Mouse (Mus musculus) stomach, embryonic 15.5 days (tissue): ENCODE measurements around the gene Dusp16. TPM values are rescaled to one million over a fixed set of nuclear protein-coding genes. Genes with fewer than 3 reads are reported as not detected.

Experiments used
- ATAC-seq: fragments of 200-750 bp; cut with Nextera tagmentation; 2 replicates; pipeline ENCODE4 v1.8.0; 2017; ENCODE audit warnings: low read depth, moderate number of reproducible peaks, moderate TSS enrichment; ENCODE audit not compliant: insufficient read depth, low FRiP score
- H3K27ac ChIP-seq: fragments of 300-500 bp; sonication (generic); 2 replicates; pipeline ENCODE4 v1.5.1; 2015; ENCODE audit warnings: mild to moderate bottlenecking, inconsistent platforms
- H3K27me3 ChIP-seq: fragments of 300-500 bp; sonication (generic); replicated peaks from 2 replicates; pipeline ENCODE4 v1.6.1; 2015; ENCODE audit warnings: inconsistent platforms
- H3K36me3 ChIP-seq: fragments of 300-500 bp; sonication (generic); 2 replicates; pipeline ENCODE4 v1.6.1; 2015; ENCODE audit warnings: inconsistent platforms
- H3K4me1 ChIP-seq: fragments of 300-500 bp; sonication (generic); 2 replicates; pipeline ENCODE4 v1.6.1; 2015; ENCODE audit warnings: inconsistent platforms
- H3K4me2 ChIP-seq: fragments of 300-500 bp; sonication (generic); 2 replicates; pipeline ENCODE4 v1.6.1; 2015; ENCODE audit warnings: mild to moderate bottlenecking, inconsistent platforms
- H3K4me3 ChIP-seq: fragments of 300-500 bp; sonication (generic); replicated peaks from 2 replicates; pipeline ENCODE4 v1.5.1; 2015; ENCODE audit warnings: inconsistent platforms
- H3K9ac ChIP-seq: fragments of 300-500 bp; sonication (generic); 2 replicates; pipeline ENCODE4 v1.6.1; 2015; ENCODE audit warnings: inconsistent platforms
- H3K9me3 ChIP-seq: fragments of 300-500 bp; sonication (generic); 2 replicates; pipeline ENCODE4 v1.6.1; 2016; ENCODE audit warnings: inconsistent platforms
- WGBS: fragments of 180-500 bp; shearing (Covaris S2); methylation state at CpG from one replicate; pipeline ENCODE4 v1.1.7; 2015; 5-methylcytosine and 5-hydroxymethylcytosine counted together
- polyA plus RNA-seq: library from polyadenylated mRNA; unstranded; fragments of >200 nt; fragmentation: Nextera tagmentation; extraction: Ambion mirVana; gene quantifications from 2 replicates; pipeline ENCODE4 v1.2.1, GENCODE M21; 2015

The Dusp16 gene
- polyA plus RNA-seq, 1 experiment from 2014 or later, result 15.7 TPM

DNA sequence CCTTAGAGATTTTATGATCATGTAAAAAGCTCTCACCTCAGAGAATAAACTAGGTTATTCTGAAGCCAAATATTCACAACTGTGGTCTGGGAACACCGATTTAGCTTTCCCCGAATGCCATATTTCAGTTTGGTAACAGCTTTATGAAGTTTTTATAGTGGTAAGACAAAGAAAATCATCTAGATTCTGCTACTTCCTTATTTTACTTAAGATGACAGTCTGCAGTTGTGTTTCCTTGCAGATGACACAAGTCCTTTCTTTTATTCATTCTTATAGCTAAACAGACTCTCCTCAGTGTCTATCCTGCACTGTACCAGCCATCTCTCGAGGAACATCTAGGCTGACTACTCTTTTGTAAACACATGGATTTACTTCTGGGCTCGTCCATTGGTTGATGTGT lies 86.0 kb downstream of the Dusp16 start:
- H3K4me1 ChIP-seq, result no peaks in the 10 kb centered on the region
- no peak overlapping the region for H3K4me2 ChIP-seq
- WGBS, result 61% methylated on average over 4 of the region's 4 CpGs
- no peaks in the 10 kb centered on the region for H3K9me3 ChIP-seq
- H3K4me3 ChIP-seq, result no peak overlapping the region
- no peaks in the 10 kb centered on the region for H3K36me3 ChIP-seq
- H3K9ac ChIP-seq, result no peak overlapping the region
- ATAC-seq, result no peak
- no peaks in the 10 kb centered on the region for H3K27me3 ChIP-seq
- H3K27ac ChIP-seq, result no peak overlapping the region

DNA sequence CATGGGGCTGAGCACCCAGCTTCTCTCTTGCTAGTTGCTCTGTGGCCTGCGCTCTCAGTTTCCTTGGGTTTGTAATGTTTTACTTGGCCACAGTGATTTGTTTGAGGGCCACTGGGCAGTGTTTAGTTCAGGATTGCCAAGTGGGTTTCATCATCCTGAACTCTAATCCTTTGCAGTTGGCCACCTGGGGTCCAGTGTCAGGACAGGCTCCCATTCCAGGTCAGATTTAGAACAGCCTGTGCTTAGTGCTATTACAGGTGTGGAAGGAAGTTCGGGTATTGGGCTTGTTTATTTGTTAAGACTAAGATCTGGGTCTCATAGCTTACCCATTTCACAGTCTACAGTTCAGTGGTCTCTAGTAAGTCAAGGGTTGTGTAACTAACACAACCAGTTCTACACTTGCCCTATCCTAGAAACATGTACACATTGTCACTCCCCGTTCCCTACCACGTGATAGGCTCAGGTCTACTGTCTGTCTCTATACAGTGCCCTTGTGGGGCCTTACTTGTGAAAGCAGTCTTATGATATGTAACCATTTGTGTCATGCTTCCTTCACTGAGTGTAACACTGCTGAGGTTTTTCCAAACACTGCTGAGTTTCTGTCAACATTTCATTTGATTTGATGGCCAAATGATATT lies 89.3 kb downstream of the Dusp16 start:
- Histone ChIP-seq H3K4me3 (no peak overlapping the region), H3K27me3 (no peaks in the 10 kb centered on the region), H3K9me3 (no peaks in the 10 kb centered on the region), H3K9ac (no peak overlapping the region), H3K36me3 (no peaks in the 10 kb centered on the region), H3K4me1 (no peaks in the 10 kb centered on the region), H3K4me2 (no peak overlapping the region), H3K27ac (no peak overlapping the region)
- no peak for ATAC-seq
- 87% methylated on average over 4 of the region's 4 CpGs for WGBS

DNA sequence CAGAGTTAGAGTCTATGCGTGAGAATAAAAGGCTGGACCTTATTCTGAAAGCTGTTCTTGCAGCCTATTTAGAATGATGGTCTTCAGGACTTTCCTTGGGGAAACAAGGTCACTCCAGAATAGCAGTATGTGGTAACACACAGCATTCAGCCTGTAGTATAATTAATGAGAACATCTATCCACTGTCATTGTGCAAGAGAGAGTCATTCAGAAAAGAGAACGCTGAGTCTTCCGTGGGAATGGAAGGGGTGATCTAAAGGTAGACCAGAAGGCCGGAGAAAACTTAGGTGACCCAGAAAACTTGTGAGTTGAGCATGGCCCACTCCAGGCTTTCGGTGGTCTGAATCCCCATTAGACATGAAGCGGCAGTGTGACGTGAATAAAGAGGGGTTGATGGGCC lies 90.2 kb downstream of the Dusp16 start:
- no peak overlapping the region for H3K9ac ChIP-seq
- no peaks in the 10 kb centered on the region for H3K36me3 ChIP-seq
- no peaks in the 10 kb centered on the region for H3K9me3 ChIP-seq
- 93% methylated on average over 7 of the region's 7 CpGs for WGBS
- no peaks in the 10 kb centered on the region for H3K27me3 ChIP-seq
- H3K4me3 ChIP-seq, result no peak overlapping the region
- no peak for ATAC-seq
- H3K27ac ChIP-seq, result no peak overlapping the region
- no peak overlapping the region for H3K4me2 ChIP-seq
- H3K4me1 ChIP-seq, result no peaks in the 10 kb centered on the region

DNA sequence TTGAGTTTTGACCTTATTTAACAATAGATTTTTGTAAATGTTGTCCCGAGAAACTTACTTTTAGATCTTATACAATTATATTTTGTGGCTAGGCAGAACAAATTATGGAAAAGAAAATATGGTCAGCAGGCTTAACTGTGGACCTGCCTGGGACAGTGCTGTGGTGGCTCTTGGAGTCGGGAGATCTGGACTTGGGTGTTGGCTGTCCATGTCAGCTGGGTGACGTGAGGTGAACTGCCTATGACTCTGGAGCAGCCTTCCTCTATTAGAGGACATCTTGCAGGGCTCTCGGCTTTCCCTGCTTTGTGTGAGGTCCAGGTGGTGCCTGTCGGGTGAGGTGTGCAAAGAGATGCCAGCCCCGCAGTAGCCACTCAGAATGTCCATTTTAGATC lies 91.2 kb downstream of the Dusp16 start:
- WGBS, result 68% methylated on average over 6 of the region's 6 CpGs
- no peaks in the 10 kb centered on the region for H3K36me3 ChIP-seq
- H3K27ac ChIP-seq, result no peak overlapping the region; the same call in 1 of the 2 replicates
- H3K4me1 ChIP-seq, result no peaks in the 10 kb centered on the region
- no peak overlapping the region for H3K4me3 ChIP-seq
- no peaks in the 10 kb centered on the region for H3K9me3 ChIP-seq
- H3K9ac ChIP-seq, result no peak overlapping the region
- no peak for ATAC-seq
- no peaks in the 10 kb centered on the region for H3K27me3 ChIP-seq
- H3K4me2 ChIP-seq, result no peak overlapping the region

DNA sequence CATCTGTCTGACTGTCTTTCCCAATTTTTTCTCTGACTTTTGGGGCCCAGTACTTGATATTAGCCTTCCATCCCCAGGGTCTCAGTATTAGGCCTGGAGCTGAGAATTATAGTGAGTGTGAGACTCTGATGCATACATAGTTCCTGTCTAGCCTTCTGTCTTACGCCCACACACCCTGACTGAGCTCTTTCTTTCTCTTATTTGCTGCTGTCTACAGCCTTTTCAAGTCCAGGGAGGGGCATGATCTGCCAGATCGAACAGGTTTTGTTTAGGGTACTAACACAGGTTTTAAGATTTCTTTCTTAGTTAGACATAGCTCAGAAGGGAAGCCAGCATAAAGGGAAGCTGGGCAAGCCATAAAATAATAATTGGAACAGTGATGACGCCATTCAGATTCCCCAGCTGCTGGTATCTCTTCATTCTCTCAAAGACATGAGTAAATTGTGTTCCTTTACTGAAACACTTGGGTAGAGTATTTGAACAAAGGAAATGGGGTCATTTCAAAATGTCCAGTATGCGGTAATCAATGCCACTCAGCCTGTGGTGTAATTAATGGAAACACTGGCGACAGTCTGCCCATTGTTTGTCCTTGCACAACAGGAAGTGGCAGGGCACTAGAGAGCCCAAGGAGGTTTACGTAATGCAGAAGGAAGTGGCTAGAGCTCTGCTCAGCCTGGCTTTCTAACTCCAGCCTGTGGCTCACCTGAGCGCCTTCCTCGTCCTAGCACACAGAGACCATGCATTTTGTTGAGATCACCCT lies 91.8 kb downstream of the Dusp16 start:
- Histone ChIP-seq H3K4me2 (no peak overlapping the region; the same call in 1 of the 2 replicates), H3K27me3 (no peaks in the 10 kb centered on the region), H3K36me3 (no peaks in the 10 kb centered on the region), H3K9me3 (no peaks in the 10 kb centered on the region), H3K9ac (no peak overlapping the region), H3K27ac (peak overlapping the region; percentile 28; the same call in 1 of the 2 replicates), H3K4me1 (no peaks in the 10 kb centered on the region), H3K4me3 (no peak overlapping the region)
- 58% methylated on average over 8 of the region's 8 CpGs for WGBS
- peak; percentile 82; the same call in 1 of the 2 replicates for ATAC-seq

DNA sequence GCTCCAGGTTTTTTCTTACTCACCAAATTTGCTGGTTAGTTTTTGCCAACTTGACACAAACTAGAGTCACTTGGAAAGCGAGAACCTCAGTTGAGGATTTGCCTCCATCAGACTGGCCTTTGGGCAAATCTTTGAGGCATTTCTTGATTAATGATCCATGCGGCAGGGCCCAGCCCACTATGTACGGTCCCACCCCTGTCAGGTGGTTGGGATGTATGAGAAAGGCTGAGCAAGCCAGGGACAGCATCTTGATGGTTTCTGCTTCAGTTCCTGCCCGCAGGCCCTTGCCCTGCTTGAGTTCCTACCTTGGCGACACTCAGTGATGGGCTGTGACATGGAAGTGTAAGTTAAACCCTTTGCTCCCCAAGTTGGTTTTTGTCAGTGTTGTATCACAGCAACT lies 94.2 kb downstream of the Dusp16 start:
- no peak for ATAC-seq
- Histone ChIP-seq H3K27ac (no peak overlapping the region), H3K9ac (no peak overlapping the region), H3K27me3 (no peaks in the 10 kb centered on the region), H3K36me3 (no peaks in the 10 kb centered on the region), H3K4me3 (no peak overlapping the region), H3K9me3 (no peaks in the 10 kb centered on the region), H3K4me1 (no peaks in the 10 kb centered on the region), H3K4me2 (no peak overlapping the region)
- WGBS, result 88% methylated on average over 5 of the region's 5 CpGs

DNA sequence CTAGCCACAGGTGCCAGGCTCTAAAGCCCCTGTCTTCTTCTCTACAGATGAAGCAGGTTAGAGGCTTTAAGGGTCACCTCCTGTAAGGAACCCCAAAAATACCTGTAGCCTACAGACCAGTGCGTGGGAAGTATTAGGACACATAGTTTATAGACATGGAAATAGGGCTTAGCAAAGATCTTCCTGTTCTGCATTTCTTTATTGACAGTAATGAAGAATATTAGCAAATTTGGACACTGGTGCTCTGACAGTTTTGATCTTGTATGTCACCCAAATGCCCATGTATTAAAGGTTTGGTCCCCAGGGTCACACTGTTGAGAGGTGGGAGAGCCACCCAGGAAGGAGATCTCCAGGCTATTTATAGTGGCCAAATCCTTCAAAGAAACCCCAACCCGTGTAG lies 95.9 kb downstream of the Dusp16 start:
- 77% methylated on average over 2 of the region's 2 CpGs for WGBS
- Histone ChIP-seq H3K9me3 (no peaks in the 10 kb centered on the region), H3K4me2 (no peak overlapping the region), H3K27ac (no peak overlapping the region), H3K36me3 (no peaks in the 10 kb centered on the region), H3K27me3 (no peaks in the 10 kb centered on the region), H3K4me3 (no peak overlapping the region), H3K4me1 (no peaks in the 10 kb centered on the region), H3K9ac (no peak overlapping the region)
- no peak for ATAC-seq

DNA sequence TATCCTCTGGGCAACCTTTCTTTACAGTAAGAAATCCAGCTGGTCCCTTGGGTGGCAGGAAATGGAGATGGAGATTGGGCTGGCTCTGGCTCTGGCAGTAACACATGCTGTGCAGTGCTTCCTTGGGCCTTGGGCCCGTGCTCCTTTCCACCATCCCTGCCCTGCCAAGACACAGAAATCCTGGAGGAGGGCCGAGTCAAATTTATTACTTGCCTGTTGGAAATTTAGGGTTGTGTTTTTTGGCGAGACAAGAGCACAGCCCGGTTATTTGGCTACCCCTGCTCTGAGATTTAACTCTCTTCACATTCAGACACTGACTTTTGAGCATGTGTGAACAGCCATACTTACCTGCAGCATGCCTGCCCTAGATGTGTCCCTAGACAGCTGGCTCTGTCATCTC lies 96.3 kb downstream of the Dusp16 start:
- WGBS, result 66% methylated on average over 4 of the region's 4 CpGs
- no peaks in the 10 kb centered on the region for H3K36me3 ChIP-seq
- H3K27me3 ChIP-seq, result no peaks in the 10 kb centered on the region
- no peak overlapping the region for H3K4me3 ChIP-seq
- H3K4me1 ChIP-seq, result no peaks in the 10 kb centered on the region
- H3K4me2 ChIP-seq, result no peak overlapping the region
- H3K27ac ChIP-seq, result no peak overlapping the region
- ATAC-seq, result no peak
- H3K9me3 ChIP-seq, result no peaks in the 10 kb centered on the region
- H3K9ac ChIP-seq, result no peak overlapping the region

DNA sequence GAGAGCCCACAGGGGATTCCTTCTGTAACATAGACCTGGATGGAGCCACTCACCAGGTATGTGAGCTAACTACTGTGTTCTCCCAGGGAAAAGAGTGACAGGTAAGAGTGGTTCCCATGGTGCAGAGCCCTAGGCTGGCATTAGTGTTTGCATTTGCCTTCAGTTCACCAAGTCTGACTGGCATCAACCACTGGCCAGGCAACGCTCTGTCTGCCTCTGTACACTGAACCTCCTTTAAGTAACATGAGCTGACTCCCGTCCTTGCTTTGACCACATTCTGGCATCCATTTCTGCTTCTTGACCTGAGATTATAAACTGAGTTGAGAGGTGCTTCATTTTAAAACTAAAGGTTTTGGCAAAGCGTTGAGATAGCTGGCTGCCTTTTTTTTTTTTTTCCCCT lies 96.8 kb downstream of the Dusp16 start:
- Histone ChIP-seq H3K4me3 (no peak overlapping the region), H3K4me1 (no peaks in the 10 kb centered on the region), H3K36me3 (no peaks in the 10 kb centered on the region), H3K9ac (no peak overlapping the region), H3K4me2 (no peak overlapping the region), H3K9me3 (no peaks in the 10 kb centered on the region), H3K27me3 (no peaks in the 10 kb centered on the region), H3K27ac (no peak overlapping the region)
- no peak for ATAC-seq
- 69% methylated on average over 3 of the region's 3 CpGs for whole genome bisulfite sequencing

DNA sequence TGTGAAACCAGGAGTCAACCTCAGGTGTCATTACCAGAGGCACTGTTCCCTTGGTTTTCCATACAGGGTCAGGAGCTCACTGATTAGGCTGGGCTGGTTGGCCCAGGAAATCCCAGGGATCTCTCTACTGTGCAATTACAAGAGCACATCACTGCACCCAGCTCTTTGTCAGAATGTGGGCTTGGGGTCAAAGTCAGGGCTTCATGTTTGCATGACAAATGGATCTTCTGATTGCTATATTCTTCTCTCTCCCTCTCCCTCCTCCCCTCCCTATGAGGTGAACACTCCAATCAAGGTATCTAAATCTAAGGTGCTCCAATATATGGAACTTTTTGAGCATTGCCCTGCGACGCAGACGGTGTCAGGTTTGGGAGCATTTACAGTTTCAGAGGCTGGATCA lies 97.4 kb downstream of the Dusp16 start:
- ATAC-seq, result no peak
- WGBS, result 95% methylated on average over 3 of the region's 3 CpGs

DNA sequence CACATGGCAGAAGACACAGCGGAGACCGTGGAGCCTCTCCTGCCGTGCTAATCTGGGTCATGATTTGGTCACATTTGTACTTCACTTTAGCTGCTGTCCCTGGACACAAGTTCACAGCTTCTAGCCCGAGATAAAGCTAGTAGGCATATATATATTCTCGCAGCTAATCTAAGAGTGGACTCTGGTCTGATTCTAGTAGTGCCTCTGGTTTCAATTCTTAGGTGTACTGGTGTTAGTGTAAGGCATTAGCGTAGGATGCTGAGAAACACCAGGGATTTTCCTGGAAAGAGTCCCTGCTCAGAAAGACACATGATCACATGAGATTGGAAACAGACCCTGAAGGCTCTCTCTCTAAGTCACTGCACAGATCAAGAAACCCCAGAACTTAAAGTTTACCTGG lies 97.9 kb downstream of the Dusp16 start:
- no peak overlapping the region for H3K4me3 ChIP-seq
- H3K36me3 ChIP-seq, result no peaks in the 10 kb centered on the region
- WGBS, result 85% methylated on average over 6 of the region's 6 CpGs
- no peak overlapping the region for H3K4me2 ChIP-seq
- H3K27ac ChIP-seq, result no peak overlapping the region
- no peak overlapping the region for H3K9ac ChIP-seq
- no peaks in the 10 kb centered on the region for H3K27me3 ChIP-seq
- no peaks in the 10 kb centered on the region for H3K4me1 ChIP-seq
- no peaks in the 10 kb centered on the region for H3K9me3 ChIP-seq
- ATAC-seq, result no peak

More for the DNA sequence above, 97.4 kb downstream of the Dusp16 start:
- H3K4me3 ChIP-seq, result no peak overlapping the region
- H3K36me3 ChIP-seq, result no peaks in the 10 kb centered on the region
- H3K4me1 ChIP-seq, result no peaks in the 10 kb centered on the region
- H3K27me3 ChIP-seq, result no peaks in the 10 kb centered on the region
- no peak overlapping the region for H3K27ac ChIP-seq
- no peaks in the 10 kb centered on the region for H3K9me3 ChIP-seq
- no peak overlapping the region for H3K9ac ChIP-seq
- no peak overlapping the region for H3K4me2 ChIP-seq

DNA sequence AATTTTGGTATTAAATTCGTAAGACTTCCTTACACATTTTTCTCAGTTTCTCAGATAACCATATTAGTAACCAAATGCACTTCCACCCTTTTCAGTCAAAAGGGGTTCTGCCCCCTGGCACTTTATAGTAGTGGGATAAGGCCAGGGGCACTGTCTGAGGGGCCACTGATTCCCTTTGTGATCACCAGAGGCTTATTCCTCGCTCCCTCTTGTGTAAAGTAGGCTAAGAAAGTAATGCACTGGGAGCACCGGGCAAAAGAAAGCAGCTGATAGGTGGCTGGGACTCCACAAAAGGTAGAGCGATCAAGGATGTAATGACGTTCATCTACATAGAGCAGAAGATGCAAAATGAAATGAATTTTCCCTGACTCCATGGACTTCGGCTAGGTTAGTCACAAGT lies 106.9 kb downstream of the Dusp16 start:
- Histone ChIP-seq H3K27ac (no peak overlapping the region), H3K36me3 (no peaks in the 10 kb centered on the region), H3K27me3 (no peaks in the 10 kb centered on the region), H3K9ac (no peak overlapping the region), H3K4me2 (no peak overlapping the region), H3K9me3 (no peaks in the 10 kb centered on the region), H3K4me3 (no peak overlapping the region), H3K4me1 (no peaks in the 10 kb centered on the region)
- ATAC-seq, result no peak
- WGBS, result 88% methylated on average over 6 of the region's 6 CpGs
